Mouse (Mus musculus) E14TG2a.4 (cell line): ENCODE results near the gene Ccm2.

Source experiments
- H3K27me3 ChIP-seq: 2 replicates; pipeline ENCODE4 v1.6.1; 2014; ENCODE audit warnings: low read length, control low read depth; ENCODE audit not compliant: insufficient read depth
- H3K36me3 ChIP-seq: 2 replicates; pipeline ENCODE4 v1.6.1; 2014; ENCODE audit warnings: low read length, control low read depth; ENCODE audit not compliant: insufficient read depth
- H3K4me1 ChIP-seq: replicated peaks from 2 replicates; pipeline ENCODE4 v1.6.1; 2014; ENCODE audit warnings: low read depth, low read length, control low read depth
- H3K4me3 ChIP-seq: replicated peaks from 2 replicates; pipeline ENCODE4 v1.5.1; 2014; ENCODE audit warnings: mild to moderate bottlenecking, low read length
- H3K9me3 ChIP-seq: 2 replicates; pipeline ENCODE4 v1.6.1; 2014; ENCODE audit warnings: low read length, control low read depth
- CTCF ChIP-seq: conservative IDR thresholded peaks from 2 replicates; pipeline ENCODE4 v1.5.1; 2014; ENCODE audit warnings: low read length
- NANOG ChIP-seq: IDR thresholded peaks from 2 replicates; pipeline ENCODE4 v1.6.1; 2014; ENCODE audit warnings: borderline replicate concordance, low read length, mixed read lengths
- POU5F1 ChIP-seq: IDR thresholded peaks from 2 replicates; pipeline ENCODE4 v1.6.1; 2014; ENCODE audit warnings: low read length, borderline replicate concordance

Ccm2 gene

GRCm38 (mm10) chr11:6597523-6597922 is 50.8 kb downstream of the Ccm2 start:
- H3K27me3 ChIP-seq: peaks cover 6% of the 10 kb centered on the region; the same call in 1 of the 2 replicates
- no peak for TF ChIP-seq CTCF
- TF ChIP-seq POU5F1: no peak
- no peak for TF ChIP-seq NANOG
- H3K4me1 ChIP-seq: peaks cover 56% of the 10 kb centered on the region
- no peaks in the 10 kb centered on the region for H3K9me3 ChIP-seq
- peaks cover 48% of the 10 kb centered on the region for H3K36me3 ChIP-seq
- no peak overlapping the region for H3K4me3 ChIP-seq

- Histone ChIP-seq H3K9me3 (no peaks in the 10 kb centered on the region), H3K36me3 (peaks cover 41% of the 10 kb centered on the region), H3K27me3 (peaks cover 13% of the 10 kb centered on the region), H3K4me3 (peak overlapping the region; percentile 37; the same call in 1 of the 2 replicates), H3K4me1 (peaks cover 48% of the 10 kb centered on the region)
- no peak for TF ChIP-seq POU5F1
- TF ChIP-seq NANOG: no peak
These were observed 51.7 kb downstream of the Ccm2 start for GRCm38 (mm10) chr11:6598191-6598889.

- Histone ChIP-seq H3K4me3 (peak overlapping the region; percentile 37; the same call in 1 of the 2 replicates), H3K27me3 (peaks cover 21% of the 10 kb centered on the region), H3K36me3 (peaks cover 36% of the 10 kb centered on the region), H3K9me3 (no peaks in the 10 kb centered on the region), H3K4me1 (peaks cover 47% of the 10 kb centered on the region)
- TF ChIP-seq CTCF (no peak), NANOG (no peak), POU5F1 (no peak)
These were observed 52.5 kb downstream of the Ccm2 start for GRCm38 (mm10) chr11:6599011-6599681.

- no peaks in the 10 kb centered on the region for H3K9me3 ChIP-seq
- peaks cover 31% of the 10 kb centered on the region for H3K36me3 ChIP-seq
- no peak for TF ChIP-seq POU5F1
- H3K27me3 ChIP-seq: peaks cover 28% of the 10 kb centered on the region
- peaks cover 49% of the 10 kb centered on the region for H3K4me1 ChIP-seq
- no peak overlapping the region for H3K4me3 ChIP-seq
These were observed 53.1 kb downstream of the Ccm2 start for GRCm38 (mm10) chr11:6599831-6600230.

GRCm38 (mm10) chr11:6600284-6600944 is 53.7 kb downstream of the Ccm2 start:
- Histone ChIP-seq H3K27me3 (peaks cover 33% of the 10 kb centered on the region), H3K4me3 (no peak overlapping the region), H3K9me3 (no peaks in the 10 kb centered on the region), H3K36me3 (peaks cover 25% of the 10 kb centered on the region), H3K4me1 (peaks cover 53% of the 10 kb centered on the region)
- TF ChIP-seq CTCF (no peak), POU5F1 (no peak), NANOG (no peak)

GRCm38 (mm10) chr11:6601649-6602480 is 55.2 kb downstream of the Ccm2 start:
- H3K4me3 ChIP-seq: no peak overlapping the region
- no peaks in the 10 kb centered on the region for H3K9me3 ChIP-seq
- TF ChIP-seq POU5F1: no peak
- no peak for TF ChIP-seq NANOG
- TF ChIP-seq CTCF: no peak
- peaks cover 48% of the 10 kb centered on the region for H3K27me3 ChIP-seq
- H3K4me1 ChIP-seq: peaks cover 57% of the 10 kb centered on the region
- peaks cover 11% of the 10 kb centered on the region for H3K36me3 ChIP-seq

- H3K9me3 ChIP-seq: no peaks in the 10 kb centered on the region
- peaks cover 54% of the 10 kb centered on the region for H3K4me1 ChIP-seq
- H3K27me3 ChIP-seq: peaks cover 50% of the 10 kb centered on the region
- H3K4me3 ChIP-seq: no peak overlapping the region
- peaks cover 3% of the 10 kb centered on the region; the same call in 1 of the 2 replicates for H3K36me3 ChIP-seq
- TF ChIP-seq CTCF (no peak), POU5F1 (no peak), NANOG (no peak)
These were observed 56.0 kb downstream of the Ccm2 start for GRCm38 (mm10) chr11:6602662-6603061.

GRCm38 (mm10) chr11:6603224-6603623 is 56.5 kb downstream of the Ccm2 start:
- Histone ChIP-seq H3K27me3 (peaks cover 50% of the 10 kb centered on the region), H3K4me1 (peaks cover 48% of the 10 kb centered on the region), H3K4me3 (no peak overlapping the region), H3K9me3 (no peaks in the 10 kb centered on the region), H3K36me3 (no peaks in the 10 kb centered on the region)
- TF ChIP-seq POU5F1: no peak
- no peak for TF ChIP-seq CTCF
- TF ChIP-seq NANOG: no peak
